Comparison of ENCODE assay signal across 12 mouse cellular contexts in genomic region chr4:151194715-151195097, GRCm38 (mm10).
DNase-seq lines count a peak whose midpoint lies in the region; ATAC-seq and TF ChIP-seq lines count a peak whose summit lies in the region.
"Had no signal": no experiment of that assay in that cellular context is flagged by ENCODE, and none has a peak within 500 bp of the region (broad histone marks: within the 10 kb centered on the region; RNA-seq: fewer than 3 reads in every experiment).

No protein-coding gene starts in this region.

- no peak for ATAC-seq in forebrain, embryonic 15.5 days (replicated peaks)
- 0 out of 2 replicates have a peak, but pooled peaks have one; percentile 59 for ATAC-seq in midbrain, postnatal 0 days (ENCODE audit: low FRiP score)
- ATAC-seq in erythroblast, adult 5-6 weeks (replicated peaks; ENCODE audit: low FRiP score, poor library complexity, severe bottlenecking): no peak
- no peak for ATAC-seq in liver, embryonic 11.5 days (replicated peaks; ENCODE audit: low FRiP score)

- no peaks in the 10 kb centered on the region for H3K9me3 ChIP-seq in forebrain, embryonic 15.5 days
- no peaks in the 10 kb centered on the region for H3K9me3 ChIP-seq in forebrain, embryonic 10.5 days
- H3K9me3 ChIP-seq in midbrain, postnatal 0 days (ENCODE audit: low read length): no peaks in the 10 kb centered on the region
- H3K9me3 ChIP-seq in liver, embryonic 11.5 days (ENCODE audit: control insufficient read depth, low read length): no peaks in the 10 kb centered on the region

- H3K36me3 ChIP-seq in forebrain, embryonic 15.5 days: no peaks in the 10 kb centered on the region
- H3K36me3 ChIP-seq in forebrain, embryonic 10.5 days (replicated peaks): no peaks in the 10 kb centered on the region
- no peaks in the 10 kb centered on the region for H3K36me3 ChIP-seq in midbrain, postnatal 0 days (ENCODE audit: insufficient read depth, low read length)
- H3K36me3 ChIP-seq in liver, embryonic 11.5 days (ENCODE audit: control insufficient read depth, insufficient read depth, low read length): no peaks in the 10 kb centered on the region

- H3K27ac ChIP-seq in forebrain, embryonic 15.5 days (replicated peaks): peak overlapping the region; percentile 39; the same call in 1 of the 2 replicates
- H3K27ac ChIP-seq in forebrain, embryonic 10.5 days: no peak overlapping the region
- peak overlapping the region; percentile 51; the same call in 1 of the 2 replicates for H3K27ac ChIP-seq in midbrain, postnatal 0 days (ENCODE audit: low read depth, low read length)
- H3K27ac ChIP-seq in liver, embryonic 11.5 days (ENCODE audit: low read depth, low read length): no peak overlapping the region
- H3K27ac ChIP-seq: liver, embryonic 14.5 days; macrophage had no signal

- WGBS in forebrain, embryonic 15.5 days: 42% methylated on average over 4 of the region's 4 CpGs
- WGBS in forebrain, embryonic 10.5 days: 44% methylated on average over 4 of the region's 4 CpGs
- 23% methylated on average over 4 of the region's 4 CpGs for WGBS in midbrain, postnatal 0 days
- 54% methylated on average over 4 of the region's 4 CpGs for WGBS in liver, embryonic 11.5 days

- H3K4me3 ChIP-seq in forebrain, embryonic 15.5 days: no peak overlapping the region
- no peak overlapping the region for H3K4me3 ChIP-seq in forebrain, embryonic 10.5 days
- no peak overlapping the region for H3K4me3 ChIP-seq in midbrain, postnatal 0 days (ENCODE audit: low read depth, low read length)
- H3K4me3 ChIP-seq in liver, embryonic 11.5 days (ENCODE audit: low read depth, low read length): no peak overlapping the region

- peaks cover 14% of the 10 kb centered on the region for H3K4me1 ChIP-seq in forebrain, embryonic 15.5 days
- H3K4me1 ChIP-seq in forebrain, embryonic 10.5 days: peaks cover 19% of the 10 kb centered on the region
- H3K4me1 ChIP-seq in midbrain, postnatal 0 days (ENCODE audit: insufficient read depth, low read length): peaks cover 11% of the 10 kb centered on the region; the same call in 1 of the 2 replicates
- no peaks in the 10 kb centered on the region for H3K4me1 ChIP-seq in liver, embryonic 11.5 days (replicated peaks; ENCODE audit: control insufficient read depth, insufficient read depth, low read length)

- no peak overlapping the region for H3K9ac ChIP-seq in forebrain, embryonic 15.5 days (replicated peaks)
- H3K9ac ChIP-seq in midbrain, postnatal 0 days (replicated peaks; ENCODE audit: low read length, poor library complexity, severe bottlenecking): no peak overlapping the region
- H3K9ac ChIP-seq in liver, embryonic 11.5 days (ENCODE audit: low read depth, low read length): no peak overlapping the region
- H3K9ac ChIP-seq: liver, embryonic 14.5 days had no signal

- no peaks in the 10 kb centered on the region for H3K27me3 ChIP-seq in forebrain, embryonic 15.5 days
- H3K27me3 ChIP-seq in forebrain, embryonic 10.5 days (ENCODE audit: poor library complexity, severe bottlenecking): no peaks in the 10 kb centered on the region
- H3K27me3 ChIP-seq in midbrain, postnatal 0 days (ENCODE audit: insufficient read depth, low read length): no peaks in the 10 kb centered on the region
- no peaks in the 10 kb centered on the region for H3K27me3 ChIP-seq in liver, embryonic 11.5 days (replicated peaks; ENCODE audit: control insufficient read depth, insufficient read depth, low read length)

- H3K4me2 ChIP-seq in forebrain, embryonic 15.5 days (replicated peaks): 0 out of 2 replicates have a peak overlapping the region, but pooled peaks have one; percentile 18
- H3K4me2 ChIP-seq in midbrain, postnatal 0 days (ENCODE audit: low read depth, low read length, poor library complexity, severe bottlenecking): no peak overlapping the region
- no peak overlapping the region for H3K4me2 ChIP-seq in liver, embryonic 11.5 days

- no peak for DNase-seq in forebrain, embryonic 10.5 days (ENCODE audit: extremely low spot score, low spot score)
- peak; percentile 51 to 62 for DNase-seq in heart, adult 9 months (ENCODE audit: low spot score in 2 of 2)
- peak; percentile 33 for DNase-seq in heart, postnatal 4 days
- DNase-seq in midbrain, postnatal 0 days (ENCODE audit: low spot score): no peak
- no peak for DNase-seq in liver, embryonic 11.5 days (ENCODE audit: low spot score)
- DNase-seq: gastrocnemius, postnatal 25 days; kidney, adult 2 months; thymus, postnatal 25 days had no signal

- no peak for TF ChIP-seq CTCF in midbrain, postnatal 0 days (IDR thresholded peaks at IDR 0.05)

Comparison
In these comparisons a context has a peak if more than half of its experiments do, and no peak if none do; other contexts are left out.
1. H3K27ac ChIP-seq: peak in forebrain, embryonic 15.5 days (single experiment) and midbrain, postnatal 0 days (single experiment); none in forebrain, embryonic 10.5 days (single experiment) and liver, embryonic 11.5 days (single experiment).
2. DNase-seq: peak in heart, adult 9 months (2 of 2) and heart, postnatal 4 days (single experiment); none in forebrain, embryonic 10.5 days (single experiment), midbrain, postnatal 0 days (single experiment) and liver, embryonic 11.5 days (single experiment).